Mouse (Mus musculus) left cerebral cortex, postnatal 14 days (tissue): Measurements from ENCODE around the gene Exoc4. TPM values are rescaled to one million over a fixed set of nuclear protein-coding genes. Genes with fewer than 3 reads are reported as not detected.

Source experiments
- DNase-seq, 2 experiments: peaks; one replicate each; pipeline ENCODE4 v3.0.0; 2021 to 2022; ENCODE audit warnings: low spot score in 2 of 2, mixed read lengths in 1 of 2
- intact Hi-C: fragments of 180-260 bp; cut with DNase I; formaldehyde crosslinking; loops from one replicate; pipeline ENCODE4 v1.15.1; 2025
- total RNA-seq, 2 experiments: library from RNA; stranded (reverse); gene quantifications; 2 replicates each; pipeline ENCODE4 v1.2.3; 2021

Gene Exoc4
- total RNA-seq, 2 experiments from 2014 or later: 74.2 to 74.8 TPM

- DNase-seq: peak in 1 of 2 experiments; percentile 41
These were observed 638.1 kb downstream of the Exoc4 start for GRCm38 (mm10) chr6:33886941-33887340.

GRCm38 (mm10) chr6:33890926-33891325, 642.0 kb downstream of the Exoc4 start:
- DNase-seq: no peak
- intact Hi-C loops: no loop called here

More at GRCm38 (mm10) chr6:33886941-33887340, 638.1 kb downstream of the Exoc4 start:
- intact Hi-C loops: no loop called here

GRCm38 (mm10) chr6:33892142-33892541, 643.3 kb downstream of the Exoc4 start:
- no peak for DNase-seq
- intact Hi-C loops: no loop called here

- no peak for DNase-seq
- intact Hi-C loops: no loop called here
These were observed 651.1 kb downstream of the Exoc4 start for GRCm38 (mm10) chr6:33899973-33900372.

- intact Hi-C loops: no loop called here
- DNase-seq: no peak
These were observed 651.7 kb downstream of the Exoc4 start for GRCm38 (mm10) chr6:33900615-33901014.

GRCm38 (mm10) chr6:33905099-33905498, 656.2 kb downstream of the Exoc4 start:
- intact Hi-C loops: no loop called here
- no peak for DNase-seq

- DNase-seq: no peak
- intact Hi-C loops: no loop called here
These were observed 661.8 kb downstream of the Exoc4 start for GRCm38 (mm10) chr6:33910671-33911070.

- intact Hi-C loops: no loop called here
- DNase-seq: no peak
These were observed 664.2 kb downstream of the Exoc4 start for GRCm38 (mm10) chr6:33913072-33913471.

GRCm38 (mm10) chr6:33913486-33913885, 664.6 kb downstream of the Exoc4 start:
- DNase-seq: no peak
- intact Hi-C loops: no loop called here

- intact Hi-C loops: no loop called here
- DNase-seq: no peak
These were observed 665.1 kb downstream of the Exoc4 start for GRCm38 (mm10) chr6:33913964-33914363.

GRCm38 (mm10) chr6:33923571-33923970, 674.7 kb downstream of the Exoc4 start:
- intact Hi-C loops: loop anchor here (10.0 kb wide), 1 partner anchor 239 kb away; no protein-coding TSS in a partner anchor
- DNase-seq: no peak

GRCm38 (mm10) chr6:33924888-33925287, 676.0 kb downstream of the Exoc4 start:
- DNase-seq: no peak
- intact Hi-C loops: loop anchor here (10.0 kb wide), 1 partner anchor 240 kb away; no protein-coding TSS in a partner anchor

GRCm38 (mm10) chr6:33929342-33930086, 680.6 kb downstream of the Exoc4 start:
- peak; percentile 79 to 89 for DNase-seq
- intact Hi-C loops: loop anchor here (10.0 kb wide), 1 partner anchor 245 kb away; no protein-coding TSS in a partner anchor

- intact Hi-C loops: no loop called here
- no peak for DNase-seq
These were observed 681.4 kb downstream of the Exoc4 start for GRCm38 (mm10) chr6:33930087-33930945.

- intact Hi-C loops: no loop called here
- DNase-seq: no peak
These were observed 689.0 kb downstream of the Exoc4 start for GRCm38 (mm10) chr6:33937906-33938305.

- intact Hi-C loops: no loop called here
- no peak for DNase-seq
These were observed 690.3 kb downstream of the Exoc4 start for GRCm38 (mm10) chr6:33939169-33939568.

- intact Hi-C loops: no loop called here
- DNase-seq: no peak
These were observed 698.1 kb downstream of the Exoc4 start for GRCm38 (mm10) chr6:33946911-33947489.

GRCm38 (mm10) chr6:33950113-33950512, 701.2 kb downstream of the Exoc4 start:
- DNase-seq: no peak
- intact Hi-C loops: no loop called here

- DNase-seq: peak in 1 of 2 experiments; percentile 32
- intact Hi-C loops: no loop called here
These were observed 706.6 kb downstream of the Exoc4 start for GRCm38 (mm10) chr6:33955469-33955868.

GRCm38 (mm10) chr6:33958281-33958680, 709.4 kb downstream of the Exoc4 start:
- DNase-seq: no peak
- intact Hi-C loops: no loop called here
